Mouse (Mus musculus): Measurements from ENCODE around the gene C130032M10Rik.

- TF ChIP-seq CTCF (IDR thresholded peaks at IDR 0.05; ENCODE audit: low read depth, low read length) (no peak), POLR2A (IDR thresholded peaks at IDR 0.05; ENCODE audit: extremely low read depth, insufficient read depth, low read length) (no peak)
Measured at GRCm38 (mm10) chr9:114486808-114487207, 28.7 kb upstream of the C130032M10Rik start.
